Mouse (Mus musculus): ENCODE data around the gene Bnip1. TPM values are rescaled to one million over a fixed set of nuclear protein-coding genes. Genes with fewer than 3 reads are reported as not detected.

Bnip1 gene
- 8.9 and 26.5 TPM in 2 replicates for polyA plus RNA-seq (2012; ENCODE audit: insufficient read depth, low replicate concordance)

- Histone ChIP-seq H3K9me3 (no peaks in the 10 kb centered on the region), H3K27me3 (replicated peaks) (no peaks in the 10 kb centered on the region), H3K4me1 (peaks cover 39% of the 10 kb centered on the region), H3K4me3 (replicated peaks) (peak within 1 kb of the TSS; percentile 93), H3K36me3 (replicated peaks; ENCODE audit: low read length) (peaks cover 47% of the 10 kb centered on the region)
- TF ChIP-seq GATA1 (IDR thresholded peaks at IDR 0.05; ENCODE audit: borderline replicate concordance, low read length) (no peak), FLI1 (IDR thresholded peaks at IDR 0.05; ENCODE audit: low read length) (no peak)
These were observed at the start of gene Bnip1 for GRCm38 (mm10) chr17:26780750-26781571. Gene Bnip1 (plus strand): TSS chr17:26781066.

GRCm38 (mm10) chr17:26742581-26742980 lies 38.3 kb upstream of the Bnip1 start:
- Histone ChIP-seq H3K9me3 (no peaks in the 10 kb centered on the region), H3K4me3 (replicated peaks) (no peak overlapping the region), H3K36me3 (replicated peaks; ENCODE audit: low read length) (peaks cover 21% of the 10 kb centered on the region), H3K27me3 (replicated peaks) (no peaks in the 10 kb centered on the region), H3K4me1 (no peaks in the 10 kb centered on the region)
- no peak for TF ChIP-seq FLI1 (IDR thresholded peaks at IDR 0.05; ENCODE audit: low read length)
- no peak for TF ChIP-seq GATA1 (IDR thresholded peaks at IDR 0.05; ENCODE audit: borderline replicate concordance, low read length)

GRCm38 (mm10) chr17:26743294-26743693 lies 37.6 kb upstream of the Bnip1 start:
- peaks cover 21% of the 10 kb centered on the region for H3K36me3 ChIP-seq (replicated peaks; ENCODE audit: low read length)

GRCm38 (mm10) chr17:26749975-26750374 lies 30.9 kb upstream of the Bnip1 start:
- Histone ChIP-seq H3K4me1 (peaks cover 7% of the 10 kb centered on the region), H3K9me3 (no peaks in the 10 kb centered on the region), H3K4me3 (replicated peaks) (no peak overlapping the region), H3K27me3 (replicated peaks) (no peaks in the 10 kb centered on the region), H3K36me3 (replicated peaks; ENCODE audit: low read length) (no peaks in the 10 kb centered on the region)
- TF ChIP-seq GATA1 (IDR thresholded peaks at IDR 0.05; ENCODE audit: borderline replicate concordance, low read length) (no peak), FLI1 (IDR thresholded peaks at IDR 0.05; ENCODE audit: low read length) (no peak)

More at GRCm38 (mm10) chr17:26743294-26743693, 37.6 kb upstream of the Bnip1 start:
- no peaks in the 10 kb centered on the region for H3K27me3 ChIP-seq (replicated peaks)
- no peak overlapping the region for H3K4me3 ChIP-seq (replicated peaks)
- no peaks in the 10 kb centered on the region for H3K9me3 ChIP-seq
- H3K4me1 ChIP-seq = no peaks in the 10 kb centered on the region
- TF ChIP-seq FLI1 (IDR thresholded peaks at IDR 0.05; ENCODE audit: low read length) (no peak), GATA1 (IDR thresholded peaks at IDR 0.05; ENCODE audit: borderline replicate concordance, low read length) (no peak)

- H3K9me3 ChIP-seq = no peaks in the 10 kb centered on the region
- no peak for TF ChIP-seq GATA1 (IDR thresholded peaks at IDR 0.05; ENCODE audit: borderline replicate concordance, low read length)
- TF ChIP-seq FLI1 (IDR thresholded peaks at IDR 0.05; ENCODE audit: low read length) = no peak
- H3K36me3 ChIP-seq (replicated peaks; ENCODE audit: low read length) = peaks cover 2% of the 10 kb centered on the region
- H3K27me3 ChIP-seq (replicated peaks) = no peaks in the 10 kb centered on the region
- no peak overlapping the region for H3K4me3 ChIP-seq (replicated peaks)
- H3K4me1 ChIP-seq = peaks cover 7% of the 10 kb centered on the region
These were observed 28.6 kb upstream of the Bnip1 start for GRCm38 (mm10) chr17:26752297-26752696.

GRCm38 (mm10) chr17:26753476-26753875 lies 27.4 kb upstream of the Bnip1 start:
- TF ChIP-seq FLI1 (IDR thresholded peaks at IDR 0.05; ENCODE audit: low read length) (no peak), GATA1 (IDR thresholded peaks at IDR 0.05; ENCODE audit: borderline replicate concordance, low read length) (no peak)
- peaks cover 12% of the 10 kb centered on the region for H3K36me3 ChIP-seq (replicated peaks; ENCODE audit: low read length)
- H3K27me3 ChIP-seq (replicated peaks) = no peaks in the 10 kb centered on the region
- no peak overlapping the region for H3K4me3 ChIP-seq (replicated peaks)
- no peaks in the 10 kb centered on the region for H3K9me3 ChIP-seq
- peaks cover 7% of the 10 kb centered on the region for H3K4me1 ChIP-seq

GRCm38 (mm10) chr17:26767100-26767753 lies 13.6 kb upstream of the Bnip1 start:
- no peak for TF ChIP-seq FLI1 (IDR thresholded peaks at IDR 0.05; ENCODE audit: low read length)
- TF ChIP-seq GATA1 (IDR thresholded peaks at IDR 0.05; ENCODE audit: borderline replicate concordance, low read length) = no peak
- Histone ChIP-seq H3K4me1 (no peaks in the 10 kb centered on the region), H3K36me3 (replicated peaks; ENCODE audit: low read length) (peaks cover 66% of the 10 kb centered on the region)

GRCm38 (mm10) chr17:26767754-26768124 lies 13.1 kb upstream of the Bnip1 start:
- H3K4me3 ChIP-seq (replicated peaks) = no peak overlapping the region
- no peaks in the 10 kb centered on the region for H3K4me1 ChIP-seq
- no peaks in the 10 kb centered on the region for H3K27me3 ChIP-seq (replicated peaks)
- no peaks in the 10 kb centered on the region for H3K9me3 ChIP-seq
- H3K36me3 ChIP-seq (replicated peaks; ENCODE audit: low read length) = peaks cover 62% of the 10 kb centered on the region
- TF ChIP-seq FLI1 (IDR thresholded peaks at IDR 0.05; ENCODE audit: low read length) = no peak
- no peak for TF ChIP-seq GATA1 (IDR thresholded peaks at IDR 0.05; ENCODE audit: borderline replicate concordance, low read length)

More at GRCm38 (mm10) chr17:26767100-26767753, 13.6 kb upstream of the Bnip1 start:
- no peaks in the 10 kb centered on the region for H3K9me3 ChIP-seq
- no peaks in the 10 kb centered on the region for H3K27me3 ChIP-seq (replicated peaks)
- H3K4me3 ChIP-seq (replicated peaks) = no peak overlapping the region

GRCm38 (mm10) chr17:26776211-26776610 lies 4.7 kb upstream of the Bnip1 start:
- Histone ChIP-seq H3K4me1 (peaks cover 18% of the 10 kb centered on the region), H3K27me3 (replicated peaks) (peaks cover 2% of the 10 kb centered on the region), H3K9me3 (no peaks in the 10 kb centered on the region), H3K4me3 (replicated peaks) (no peak overlapping the region), H3K36me3 (replicated peaks; ENCODE audit: low read length) (peaks cover 34% of the 10 kb centered on the region)
- TF ChIP-seq GATA1 (IDR thresholded peaks at IDR 0.05; ENCODE audit: borderline replicate concordance, low read length) (no peak), FLI1 (IDR thresholded peaks at IDR 0.05; ENCODE audit: low read length) (no peak)

- Histone ChIP-seq H3K9me3 (no peaks in the 10 kb centered on the region), H3K4me1 (peaks cover 31% of the 10 kb centered on the region), H3K36me3 (replicated peaks; ENCODE audit: low read length) (peaks cover 34% of the 10 kb centered on the region), H3K27me3 (replicated peaks) (peaks cover 2% of the 10 kb centered on the region), H3K4me3 (replicated peaks) (no peak overlapping the region)
- TF ChIP-seq FLI1 (IDR thresholded peaks at IDR 0.05; ENCODE audit: low read length) (no peak), GATA1 (IDR thresholded peaks at IDR 0.05; ENCODE audit: borderline replicate concordance, low read length) (no peak)
These were observed 2.9 kb upstream of the Bnip1 start for GRCm38 (mm10) chr17:26778001-26778400.

Measured in megakaryocyte, embryonic 14.5 days (primary cell).